Mouse (Mus musculus): ENCODE measurements at regions not wholly inside any gene's neighbourhood (a gene's known extent, or its start where the extent isn't known, plus 50 kb on each side); places are given as distances from the start of the nearest gene placed in this dataset.

DNA sequence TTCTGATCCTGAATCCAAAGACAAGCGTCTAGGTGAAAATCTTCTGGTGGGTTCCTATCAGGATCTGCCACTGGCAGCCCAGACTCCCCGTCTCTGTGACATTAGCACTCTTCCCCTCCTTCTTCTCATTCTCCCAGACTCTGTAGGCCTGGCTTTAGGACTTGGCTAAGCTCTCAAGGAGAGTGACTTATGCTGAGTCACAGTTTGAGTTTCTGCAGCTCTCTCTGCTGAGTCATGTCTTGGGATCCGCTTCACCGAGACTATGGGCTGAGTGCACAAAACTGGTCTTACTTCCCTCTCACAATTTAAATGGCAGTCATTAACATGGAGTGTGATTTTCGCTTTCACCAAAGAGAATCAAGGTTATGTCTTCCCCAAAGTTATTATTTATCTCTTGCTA is 85.2 kb upstream of the Oxgr1 start:
- no peak overlapping the region for H3ac ChIP-seq (ENCODE audit: control insufficient read depth, insufficient read length)
- TF ChIP-seq POLR2AphosphoS2 (IDR thresholded peaks at IDR 0.05; ENCODE audit: insufficient read length, low read depth) (no peak), REST (IDR thresholded peaks at IDR 0.05; ENCODE audit: insufficient read depth, insufficient read length) (no peak), MYOD1 (IDR thresholded peaks at IDR 0.05; ENCODE audit: control insufficient read depth in 1 of 3, insufficient read length in 2 of 3, low read depth in 2 of 3) (no peak), TCF3 (IDR thresholded peaks at IDR 0.05; ENCODE audit: insufficient read length, low read depth) (no peak), MAX (IDR thresholded peaks at IDR 0.05; ENCODE audit: low read depth) (no peak), E2F4 (IDR thresholded peaks at IDR 0.05; ENCODE audit: insufficient read depth) (no peak), TCF12 (IDR thresholded peaks at IDR 0.05; ENCODE audit: insufficient read depth, poor library complexity, severe bottlenecking) (no peak), POLR2A (IDR thresholded peaks at IDR 0.05; ENCODE audit: insufficient read length, low read depth) (no peak), SRF (IDR thresholded peaks at IDR 0.05; ENCODE audit: control insufficient read depth, insufficient read length, low read depth) (no peak), MYOG (IDR thresholded peaks at IDR 0.05; ENCODE audit: control insufficient read depth in 1 of 3, insufficient read depth in 1 of 3, insufficient read length in 2 of 3, low read depth in 2 of 3) (no peak), USF1 (IDR thresholded peaks at IDR 0.05; ENCODE audit: low read depth) (no peak), CEBPB (IDR thresholded peaks at IDR 0.05; ENCODE audit: insufficient read depth, poor library complexity, severe bottlenecking) (no peak)
- no peaks in the 10 kb centered on the region for H3K27me3 ChIP-seq (ENCODE audit: control insufficient read depth, insufficient read depth, insufficient read length)
- no peak overlapping the region for H3K4me2 ChIP-seq (ENCODE audit: low read depth)
- H3K79me2 ChIP-seq (ENCODE audit: control insufficient read depth, insufficient read depth): no peaks in the 10 kb centered on the region
- no peak overlapping the region for H3K4me3 ChIP-seq
- H3K36me3 ChIP-seq (ENCODE audit: control insufficient read depth, insufficient read depth): no peaks in the 10 kb centered on the region

DNA sequence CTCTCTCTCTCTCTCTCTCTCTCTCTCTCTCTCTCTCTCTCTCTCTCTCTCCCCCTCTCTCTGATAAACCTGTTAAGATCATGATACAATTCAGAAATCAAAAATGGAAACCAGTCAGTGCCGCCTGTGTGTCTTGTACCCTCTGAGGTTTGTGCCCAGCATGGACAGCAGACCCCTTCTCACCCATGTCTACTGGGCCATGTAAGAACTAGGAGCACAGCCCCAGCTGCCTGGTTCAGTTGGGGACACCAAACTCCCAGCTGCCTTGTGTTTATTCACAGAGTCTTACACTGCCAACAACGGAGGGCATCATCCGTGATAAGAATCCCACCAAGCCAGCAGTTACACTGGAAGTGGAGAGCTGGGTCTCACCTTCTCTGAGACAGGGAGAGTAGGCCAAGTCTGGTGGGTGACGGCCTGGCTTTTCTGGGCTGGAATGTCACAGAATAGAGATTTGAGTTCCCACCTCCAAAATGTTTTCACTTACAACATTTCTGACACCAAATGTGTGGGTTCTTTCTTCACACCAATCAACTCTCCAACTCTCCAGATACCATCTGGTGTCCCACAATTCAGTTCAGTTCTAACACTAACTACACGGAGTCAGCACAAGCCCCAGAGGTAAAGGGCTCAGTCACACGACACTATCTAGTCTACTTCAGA is 92.2 kb upstream of the Oxgr1 start:
- Histone ChIP-seq H3K27me3 (ENCODE audit: control insufficient read depth, insufficient read depth, insufficient read length) (no peaks in the 10 kb centered on the region), H3K79me2 (ENCODE audit: control insufficient read depth, insufficient read depth) (no peaks in the 10 kb centered on the region)

DNA sequence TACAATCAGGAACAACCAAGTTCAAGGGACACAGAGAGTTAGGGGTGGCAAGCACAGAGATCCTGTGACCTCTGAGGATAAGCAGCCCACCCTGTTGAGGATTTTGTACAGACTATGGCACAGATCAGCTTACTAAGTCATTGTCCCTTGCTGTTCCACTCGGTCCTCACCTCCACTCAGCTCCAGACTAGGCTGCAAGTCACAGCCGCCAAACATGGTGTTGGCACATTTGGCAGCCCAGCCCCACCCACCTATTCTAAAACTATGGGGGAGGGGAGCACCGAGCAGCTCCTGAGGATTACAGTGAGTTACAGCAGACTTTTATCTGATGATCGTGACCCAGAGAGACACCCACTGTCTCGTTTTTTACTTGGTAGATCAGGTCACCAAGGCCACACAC is 93.0 kb upstream of the Oxgr1 start:
- no peak overlapping the region for H3K4me3 ChIP-seq

More for the DNA sequence above, 92.2 kb upstream of the Oxgr1 start:
- no peak for TF ChIP-seq POLR2A (IDR thresholded peaks at IDR 0.05; ENCODE audit: insufficient read length, low read depth)
- TF ChIP-seq USF1 (IDR thresholded peaks at IDR 0.05; ENCODE audit: low read depth): no peak
- TF ChIP-seq CEBPB (IDR thresholded peaks at IDR 0.05; ENCODE audit: insufficient read depth, poor library complexity, severe bottlenecking): no peak
- TF ChIP-seq MAX (IDR thresholded peaks at IDR 0.05; ENCODE audit: low read depth): no peak
- TF ChIP-seq SRF (IDR thresholded peaks at IDR 0.05; ENCODE audit: control insufficient read depth, insufficient read length, low read depth): no peak
- TF ChIP-seq POLR2AphosphoS2 (IDR thresholded peaks at IDR 0.05; ENCODE audit: insufficient read length, low read depth): no peak
- TF ChIP-seq TCF3 (IDR thresholded peaks at IDR 0.05; ENCODE audit: insufficient read length, low read depth): no peak
- TF ChIP-seq MYOG (IDR thresholded peaks at IDR 0.05; ENCODE audit: control insufficient read depth in 1 of 3, insufficient read depth in 1 of 3, insufficient read length in 2 of 3, low read depth in 2 of 3): no peak
- no peak for TF ChIP-seq MYOD1 (IDR thresholded peaks at IDR 0.05; ENCODE audit: control insufficient read depth in 1 of 3, insufficient read length in 2 of 3, low read depth in 2 of 3)
- no peak for TF ChIP-seq REST (IDR thresholded peaks at IDR 0.05; ENCODE audit: insufficient read depth, insufficient read length)
- TF ChIP-seq TCF12 (IDR thresholded peaks at IDR 0.05; ENCODE audit: insufficient read depth, poor library complexity, severe bottlenecking): no peak
- no peak for TF ChIP-seq E2F4 (IDR thresholded peaks at IDR 0.05; ENCODE audit: insufficient read depth)
- Histone ChIP-seq H3K4me2 (ENCODE audit: low read depth) (no peak overlapping the region), H3K4me3 (no peak overlapping the region), H3ac (ENCODE audit: control insufficient read depth, insufficient read length) (no peak overlapping the region), H3K36me3 (ENCODE audit: control insufficient read depth, insufficient read depth) (no peaks in the 10 kb centered on the region)

DNA sequence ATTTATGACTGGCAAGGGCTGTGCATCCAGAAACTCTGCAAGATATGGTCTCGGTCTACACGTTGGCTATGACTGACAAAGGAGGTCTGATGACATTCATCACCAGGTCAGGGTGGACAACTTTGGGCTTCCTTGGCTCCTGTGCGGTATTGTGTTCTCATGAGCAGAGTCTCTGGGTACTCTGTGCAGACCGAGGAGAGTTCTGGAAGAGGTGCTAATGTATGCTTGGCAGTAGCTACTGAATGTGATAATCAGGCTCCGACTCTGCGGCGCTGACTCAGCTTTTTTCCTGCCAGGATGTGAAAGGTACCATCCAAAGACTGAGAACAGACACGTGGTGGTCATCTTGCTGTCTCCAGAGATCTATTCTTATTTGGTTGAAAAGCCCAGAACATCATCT is 94.5 kb upstream of the Oxgr1 start:
- no peak for TF ChIP-seq POLR2AphosphoS2 (IDR thresholded peaks at IDR 0.05; ENCODE audit: insufficient read length, low read depth)
- TF ChIP-seq TCF3 (IDR thresholded peaks at IDR 0.05; ENCODE audit: insufficient read length, low read depth): no peak
- no peak for TF ChIP-seq CEBPB (IDR thresholded peaks at IDR 0.05; ENCODE audit: insufficient read depth, poor library complexity, severe bottlenecking)
- no peak for TF ChIP-seq TCF12 (IDR thresholded peaks at IDR 0.05; ENCODE audit: insufficient read depth, poor library complexity, severe bottlenecking)
- no peak for TF ChIP-seq USF1 (IDR thresholded peaks at IDR 0.05; ENCODE audit: low read depth)
- no peak for TF ChIP-seq MYOD1 (IDR thresholded peaks at IDR 0.05; ENCODE audit: control insufficient read depth in 1 of 3, insufficient read length in 2 of 3, low read depth in 2 of 3)
- Histone ChIP-seq H3K4me3 (no peak overlapping the region), H3K27me3 (ENCODE audit: control insufficient read depth, insufficient read depth, insufficient read length) (no peaks in the 10 kb centered on the region), H3ac (ENCODE audit: control insufficient read depth, insufficient read length) (no peak overlapping the region), H3K4me2 (ENCODE audit: low read depth) (no peak overlapping the region), H3K79me2 (ENCODE audit: control insufficient read depth, insufficient read depth) (no peaks in the 10 kb centered on the region), H3K36me3 (ENCODE audit: control insufficient read depth, insufficient read depth) (no peaks in the 10 kb centered on the region)

More for the DNA sequence above, 93.0 kb upstream of the Oxgr1 start:
- TF ChIP-seq MAX (IDR thresholded peaks at IDR 0.05; ENCODE audit: low read depth) (no peak), TCF3 (IDR thresholded peaks at IDR 0.05; ENCODE audit: insufficient read length, low read depth) (no peak), REST (IDR thresholded peaks at IDR 0.05; ENCODE audit: insufficient read depth, insufficient read length) (no peak), POLR2A (IDR thresholded peaks at IDR 0.05; ENCODE audit: insufficient read length, low read depth) (no peak), TCF12 (IDR thresholded peaks at IDR 0.05; ENCODE audit: insufficient read depth, poor library complexity, severe bottlenecking) (no peak), SRF (IDR thresholded peaks at IDR 0.05; ENCODE audit: control insufficient read depth, insufficient read length, low read depth) (no peak), MYOD1 (IDR thresholded peaks at IDR 0.05; ENCODE audit: control insufficient read depth in 1 of 3, insufficient read length in 2 of 3, low read depth in 2 of 3) (no peak), MYOG (IDR thresholded peaks at IDR 0.05; ENCODE audit: control insufficient read depth in 1 of 3, insufficient read depth in 1 of 3, insufficient read length in 2 of 3, low read depth in 2 of 3) (no peak), E2F4 (IDR thresholded peaks at IDR 0.05; ENCODE audit: insufficient read depth) (no peak), CEBPB (IDR thresholded peaks at IDR 0.05; ENCODE audit: insufficient read depth, poor library complexity, severe bottlenecking) (no peak), USF1 (IDR thresholded peaks at IDR 0.05; ENCODE audit: low read depth) (no peak), POLR2AphosphoS2 (IDR thresholded peaks at IDR 0.05; ENCODE audit: insufficient read length, low read depth) (no peak)
- Histone ChIP-seq H3K36me3 (ENCODE audit: control insufficient read depth, insufficient read depth) (no peaks in the 10 kb centered on the region), H3ac (ENCODE audit: control insufficient read depth, insufficient read length) (no peak overlapping the region), H3K79me2 (ENCODE audit: control insufficient read depth, insufficient read depth) (no peaks in the 10 kb centered on the region), H3K27me3 (ENCODE audit: control insufficient read depth, insufficient read depth, insufficient read length) (no peaks in the 10 kb centered on the region), H3K4me2 (ENCODE audit: low read depth) (no peak overlapping the region)
